Comparison of ENCODE assay signal across 8 mouse cellular contexts in genomic region chr5:115011519-115012261, GRCm38 (mm10). TPM values are rescaled to one million over a fixed set of nuclear protein-coding genes. Genes with fewer than 3 reads are reported as not detected.
DNase-seq lines count a peak whose midpoint lies in the region; ATAC-seq and TF ChIP-seq lines count a peak whose summit lies in the region.

No protein-coding gene starts in this region.

- WGBS in forebrain, embryonic 14.5 days: under 1% methylated on average over 63 of the region's 63 CpGs
- under 1% methylated on average over 55 of the region's 63 CpGs for WGBS in lung, embryonic 15.5 days
- 1% methylated on average over 63 of the region's 63 CpGs for WGBS in thymus, adult 2 months

- peak overlapping the region; percentile 74 for H3K4me2 ChIP-seq in forebrain, embryonic 14.5 days (ENCODE audit: low read length)
- H3K4me2 ChIP-seq in lung, embryonic 15.5 days: peak overlapping the region; percentile 89

- H3K27ac ChIP-seq in ES-E14 (ENCODE audit: insufficient read depth, low read depth, low read length, poor library complexity, severe bottlenecking): 0 out of 2 replicates have a peak overlapping the region, but pooled peaks have one; percentile 14
- H3K27ac ChIP-seq in forebrain, embryonic 14.5 days (ENCODE audit: low read depth, low read length): peak overlapping the region; percentile 93
- peak overlapping the region; percentile 85 for H3K27ac ChIP-seq in lung, embryonic 15.5 days
- peak overlapping the region; percentile 3; the same call in 1 of the 2 replicates for H3K27ac ChIP-seq in thymus, adult 2 months (ENCODE audit: control insufficient read depth, insufficient read depth, low read length)

- ATAC-seq in forebrain, embryonic 14.5 days: peak; percentile 27
- ATAC-seq in lung, embryonic 15.5 days (ENCODE audit: borderline replicate concordance, extremely low read depth, low FRiP score, low TSS enrichment): peak; percentile 50
- peak; percentile 42; the same call in 1 of the 2 replicates for ATAC-seq in neutrophil, adult 5-6 weeks (ENCODE audit: extremely low read depth, insufficient number of reproducible peaks, low FRiP score, poor library complexity, severe bottlenecking)

- no peak for DNase-seq in ES-E14 (ENCODE audit: low read depth, low spot score)
- DNase-seq in cerebellum, adult 11 months: peak; percentile 47
- DNase-seq in forebrain, embryonic 14.5 days (ENCODE audit: low spot score): peak; percentile 48
- peak; percentile 16 for DNase-seq in heart, postnatal 25 days (ENCODE audit: low spot score)
- DNase-seq in layer of hippocampus, adult 18-20 months (ENCODE audit: low spot score in 2 of 2): peak; percentile 19 to 34
- peak; percentile 63 for DNase-seq in thymus, adult 2 months

- in situ Hi-C loops in ES-E14 (cut with MboI; ENCODE audit: low sequenced_read_pairs in 2 of 2, unreplicated experiment in 2 of 2): no loop called here

- no peak for TF ChIP-seq CTCF in thymus, adult 2 months (IDR thresholded peaks at IDR 0.05; ENCODE audit: borderline replicate concordance, control insufficient read depth, extremely low read depth, insufficient read depth, low read length, poor library complexity)

- no peak for TF ChIP-seq POLR2A in thymus, adult 2 months (IDR thresholded peaks at IDR 0.05; ENCODE audit: control insufficient read depth, extremely low read depth, insufficient read depth, low read length, poor library complexity)

- H3K4me1 ChIP-seq in ES-E14 (ENCODE audit: control insufficient read depth in 2 of 2, insufficient read depth in 2 of 2, low read length in 2 of 2, poor library complexity in 1 of 2): peaks cover 3 to 23% of the 10 kb centered on the region in 2 experiments; a peak in 3 of 4 replicates
- H3K4me1 ChIP-seq in forebrain, embryonic 14.5 days (ENCODE audit: control insufficient read depth, insufficient read depth, low read length): peaks cover 18% of the 10 kb centered on the region
- H3K4me1 ChIP-seq in lung, embryonic 15.5 days: peaks cover 37% of the 10 kb centered on the region
- H3K4me1 ChIP-seq in thymus, adult 2 months (replicated peaks; ENCODE audit: control insufficient read depth, insufficient read depth, low read length): peaks cover 18% of the 10 kb centered on the region

- intact Hi-C loops in heart, postnatal 25 days (cut with DNase I): loop anchor here (2.0 kb wide), 1 partner anchor 63 kb away; no protein-coding TSS in a partner anchor

- H3K36me3 ChIP-seq in ES-E14 (ENCODE audit: control insufficient read depth, insufficient read depth, low read length, poor library complexity, severe bottlenecking): no peaks in the 10 kb centered on the region
- no peaks in the 10 kb centered on the region for H3K36me3 ChIP-seq in forebrain, embryonic 14.5 days (ENCODE audit: control insufficient read depth, insufficient read depth, low read length)
- H3K36me3 ChIP-seq in lung, embryonic 15.5 days: no peaks in the 10 kb centered on the region
- no peaks in the 10 kb centered on the region for H3K36me3 ChIP-seq in thymus, adult 2 months (ENCODE audit: control insufficient read depth, insufficient read depth, low read length)

- no peaks in the 10 kb centered on the region for H3K9me3 ChIP-seq in ES-E14 (ENCODE audit: control insufficient read depth, insufficient read depth, low read depth, low read length)
- no peaks in the 10 kb centered on the region for H3K9me3 ChIP-seq in forebrain, embryonic 14.5 days (replicated peaks; ENCODE audit: control insufficient read depth, low read length)
- no peaks in the 10 kb centered on the region for H3K9me3 ChIP-seq in lung, embryonic 15.5 days

- peak overlapping the region; percentile 90 for H3K9ac ChIP-seq in ES-E14 (ENCODE audit: insufficient read depth, low read depth, low read length, poor library complexity, severe bottlenecking)
- H3K9ac ChIP-seq in forebrain, embryonic 14.5 days (ENCODE audit: low read length): peak overlapping the region; percentile 99
- peak overlapping the region; percentile 96 for H3K9ac ChIP-seq in lung, embryonic 15.5 days

- H3K4me3 ChIP-seq in ES-E14 (ENCODE audit: insufficient read depth in 1 of 2, low read depth in 1 of 2, low read length in 2 of 2, poor library complexity in 1 of 2, severe bottlenecking in 1 of 2): peak overlapping the region; percentile 90 to 93
- H3K4me3 ChIP-seq in forebrain, embryonic 14.5 days (ENCODE audit: low read depth, low read length): peak overlapping the region; percentile 100
- H3K4me3 ChIP-seq in lung, embryonic 15.5 days: peak overlapping the region; percentile 100
- peak overlapping the region; percentile 89 for H3K4me3 ChIP-seq in thymus, adult 2 months (ENCODE audit: control insufficient read depth, insufficient read depth, low read length)

- H3K27me3 ChIP-seq in forebrain, embryonic 14.5 days (replicated peaks; ENCODE audit: control insufficient read depth, insufficient read depth, low read length): no peaks in the 10 kb centered on the region
- H3K27me3 ChIP-seq in lung, embryonic 15.5 days: no peaks in the 10 kb centered on the region
- no peaks in the 10 kb centered on the region for H3K27me3 ChIP-seq in thymus, adult 2 months (ENCODE audit: control insufficient read depth, insufficient read depth, low read length)

TF ChIP-seq in ES-E14, 5 proteins besides CTCF, POLR2A, EP300 and RAD21:
- no peak for TF ChIP-seq HCFC1 (IDR thresholded peaks at IDR 0.05; ENCODE audit: borderline replicate concordance, insufficient read depth, low read length)
- no peak for TF ChIP-seq ZNF384 (IDR thresholded peaks at IDR 0.05; ENCODE audit: low read depth, low read length)
- TF ChIP-seq CHD2 (IDR thresholded peaks at IDR 0.05; ENCODE audit: low read depth, low read length): no peak
- no peak for TF ChIP-seq ZC3H11A (IDR thresholded peaks at IDR 0.05; ENCODE audit: borderline replicate concordance, low read depth, low read length)
- no peak for TF ChIP-seq MAFK (IDR thresholded peaks at IDR 0.05; ENCODE audit: insufficient read depth, low read depth, low read length)

RNA-seq across cellular contexts. Expression of gene Sppl3, which starts 0.8 kb away (rescaled TPM):
- total RNA-seq in ES-E14 (2012; rRNA removed): 56.1 and 72.5 TPM in 2 replicates
- 20.3 and 24.0 TPM in 2 replicates for polyA plus RNA-seq in forebrain, embryonic 14.5 days (2014; fragmentation: Nextera tagmentation; extraction: Ambion mirVana)
- 10 to 100 TPM; 34.8 to 35.5 TPM for total RNA-seq in heart, postnatal 25 days (2021)
- total RNA-seq in layer of hippocampus, adult 18-20 months (2021): 10 to 100 TPM; 76.9 to 77.9 TPM
- 19.0 and 25.2 TPM in 2 replicates for polyA plus RNA-seq in lung, embryonic 15.5 days (2015; fragmentation: Nextera tagmentation; extraction: Ambion mirVana)
- total RNA-seq in neutrophil, adult 5-6 weeks (2017): 31.2 and 34.7 TPM in 2 replicates
- polyA plus RNA-seq in thymus, adult 2 months (2012; rRNA removed): 112 and 124 TPM in 2 replicates

RNA-seq across cellular contexts. Expression of gene Hnf1a, which starts 40.8 kb away (rescaled TPM):
- total RNA-seq in ES-E14 (2012; rRNA removed): 2.0 and 4.5 TPM in 2 replicates
- polyA plus RNA-seq in forebrain, embryonic 14.5 days (2014; fragmentation: Nextera tagmentation; extraction: Ambion mirVana): not detected in 2 replicates
- total RNA-seq in heart, postnatal 25 days (2021): not detected
- not detected for total RNA-seq in layer of hippocampus, adult 18-20 months (2021)
- polyA plus RNA-seq in lung, embryonic 15.5 days (2015; fragmentation: Nextera tagmentation; extraction: Ambion mirVana): 0.15 TPM in 1 of 2 replicates, not detected in the other
- total RNA-seq in neutrophil, adult 5-6 weeks (2017): 0.12 TPM in 1 of 2 replicates, not detected in the other
- 4.0 and 4.1 TPM in 2 replicates for polyA plus RNA-seq in thymus, adult 2 months (2012; rRNA removed)

Comparison
In these comparisons a context has a peak if more than half of its experiments do, and no peak if none do; other contexts are left out.
1. H3K27ac ChIP-seq: peak in every context shown above with its lines; median percentile 93 in forebrain, embryonic 14.5 days; 85 in lung, embryonic 15.5 days; 14 in ES-E14; 3 in thymus, adult 2 months.